Mouse (Mus musculus) heart, embryonic 14.5 days (tissue): Measurements from ENCODE around the gene Fbxo9. TPM values are rescaled to one million over a fixed set of nuclear protein-coding genes. Genes with fewer than 3 reads are reported as not detected.

ENCODE experiments used
- polyA plus RNA-seq: library from polyadenylated mRNA; unstranded; fragments of >200 nt; fragmentation: Nextera tagmentation; extraction: Ambion mirVana; gene quantifications from 2 replicates; pipeline ENCODE4 v1.2.1, GENCODE M21; 2014

The Fbxo9 gene
- polyA plus RNA-seq, 1 experiment from 2014 or later: 51.3 TPM

Other genes starting within 250 kb of the Fbxo9 start
- gene Elovl5, start 191.7 kb downstream of the Fbxo9 start, polyA plus RNA-seq: 80.3 and 86.7 TPM in 2 replicates
- not detected in 2 replicates for gene Gcm1, start 57.1 kb downstream of the Fbxo9 start, polyA plus RNA-seq
- gene Ick, start 127 bp upstream of the Fbxo9 start, polyA plus RNA-seq: 16.0 and 16.6 TPM in 2 replicates
- 75.8 and 80.3 TPM in 2 replicates for gene Gsta4, start 73.7 kb upstream of the Fbxo9 start, polyA plus RNA-seq
- not detected in 2 replicates for gene Gsta1, start 121.6 kb upstream of the Fbxo9 start, polyA plus RNA-seq
- not detected in 2 replicates for gene Gm3776, start 148.1 kb upstream of the Fbxo9 start, polyA plus RNA-seq
- gene Gm10639, start 180.9 kb upstream of the Fbxo9 start, polyA plus RNA-seq: not detected in 2 replicates
- gene Omt2a, start 205.7 kb upstream of the Fbxo9 start, polyA plus RNA-seq: not detected in 2 replicates
- gene Omt2b, start 218.5 kb upstream of the Fbxo9 start, polyA plus RNA-seq: not detected in 2 replicates
- gene Gsta2, start 246.7 kb upstream of the Fbxo9 start, polyA plus RNA-seq: not detected in 2 replicates